9 mouse cellular contexts compared by ENCODE assay signal in the genomic region with DNA sequence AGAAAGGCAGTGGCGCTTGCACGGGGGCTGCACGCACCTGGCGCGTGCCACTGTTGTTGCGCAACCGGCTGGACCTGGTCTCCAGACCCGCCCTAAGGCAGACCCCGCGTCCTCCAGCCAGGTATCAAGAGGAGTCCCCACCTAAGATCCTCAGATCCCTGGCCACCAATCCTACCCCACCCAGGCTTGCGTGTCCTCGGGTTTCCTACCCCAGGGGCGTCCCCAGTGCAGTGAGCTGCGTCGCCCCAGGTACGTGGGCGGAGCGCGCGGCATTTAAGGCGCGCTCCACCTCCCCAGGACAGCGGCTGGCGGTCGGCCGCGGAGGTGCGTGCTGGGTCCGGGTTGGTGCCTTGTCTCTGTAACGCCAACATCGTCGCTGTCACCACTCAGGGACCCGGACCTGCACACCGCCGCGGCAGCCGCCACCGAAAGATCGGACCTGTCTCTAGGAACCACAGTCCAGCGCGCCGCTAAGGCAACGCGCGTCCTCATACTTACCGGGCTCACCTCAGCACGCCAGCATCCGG. TPM values are rescaled to one million over a fixed set of nuclear protein-coding genes. Genes with fewer than 3 reads are reported as not detected.
DNase-seq lines count a peak whose midpoint lies in the region; ATAC-seq lines count a peak whose summit lies in the region.
"Had no signal": no experiment of that assay in that cellular context is flagged by ENCODE, and none has a peak within 500 bp of the region (broad histone marks: within the 10 kb centered on the region; RNA-seq: fewer than 3 reads in every experiment).

A gene (plus strand): TSS at position 358 of the 527 bp plus-strand sequence.

- H3K4me3 ChIP-seq in lung, embryonic 16.5 days (ENCODE audit: low read length), result peak within 1 kb of the TSS; percentile 58
- H3K4me3 ChIP-seq in forebrain, embryonic 10.5 days, result peak within 1 kb of the TSS; percentile 50
- peak within 1 kb of the TSS; percentile 38 for H3K4me3 ChIP-seq in neural tube, embryonic 14.5 days (ENCODE audit: low read depth, low read length)
- H3K4me3 ChIP-seq: myocyte had no signal

- no peaks in the 10 kb centered on the region for H3K36me3 ChIP-seq in lung, embryonic 16.5 days (ENCODE audit: control insufficient read depth, insufficient read depth, low read length)
- no peaks in the 10 kb centered on the region for H3K36me3 ChIP-seq in forebrain, embryonic 10.5 days (replicated peaks)
- H3K36me3 ChIP-seq in neural tube, embryonic 14.5 days (ENCODE audit: control insufficient read depth, insufficient read depth, low read length), result no peaks in the 10 kb centered on the region

- no peak for DNase-seq in lung, adult 18-20 months
- DNase-seq in forebrain, embryonic 10.5 days (ENCODE audit: extremely low spot score, low spot score), result no peak
- DNase-seq in kidney, postnatal 14 days, result peak; percentile 12
- no peak for DNase-seq in layer of hippocampus, adult 18-20 months (ENCODE audit: low spot score in 2 of 2)
- DNase-seq in ovary, postnatal 10 days (ENCODE audit: low spot score), result no peak
- DNase-seq in cerebellum, adult 11 months, result no peak

- H3K9ac ChIP-seq in lung, embryonic 16.5 days (ENCODE audit: low read length), result peak within 1 kb of the TSS; percentile 65
- H3K9ac ChIP-seq in neural tube, embryonic 14.5 days (replicated peaks; ENCODE audit: low read depth, low read length), result peak within 1 kb of the TSS; percentile 41

- H3K4me1 ChIP-seq in lung, embryonic 16.5 days (replicated peaks; ENCODE audit: control insufficient read depth, insufficient read depth, low read length), result peaks cover 17% of the 10 kb centered on the region
- H3K4me1 ChIP-seq in forebrain, embryonic 10.5 days, result peaks cover 8% of the 10 kb centered on the region
- 0 out of 2 replicates have a peak, but pooled peaks cover 3% of the 10 kb centered on the region for H3K4me1 ChIP-seq in neural tube, embryonic 14.5 days (ENCODE audit: control insufficient read depth, insufficient read depth, low read length)

- H3K9me3 ChIP-seq in lung, embryonic 16.5 days (ENCODE audit: control insufficient read depth, low read length), result no peaks in the 10 kb centered on the region
- no peaks in the 10 kb centered on the region for H3K9me3 ChIP-seq in forebrain, embryonic 10.5 days
- no peaks in the 10 kb centered on the region for H3K9me3 ChIP-seq in neural tube, embryonic 14.5 days (ENCODE audit: control insufficient read depth, low read length)

- ATAC-seq in lung, embryonic 16.5 days (ENCODE audit: low read depth), result peak; percentile 29; the same call in 1 of the 2 replicates
- peak; percentile 66 for ATAC-seq in neural tube, embryonic 14.5 days (ENCODE audit: low read depth)

- H3K27me3 ChIP-seq in lung, embryonic 16.5 days (ENCODE audit: control insufficient read depth, insufficient read depth, low read depth, low read length), result peaks cover 8% of the 10 kb centered on the region
- H3K27me3 ChIP-seq in forebrain, embryonic 10.5 days (ENCODE audit: poor library complexity, severe bottlenecking), result peaks cover 70% of the 10 kb centered on the region
- H3K27me3 ChIP-seq in neural tube, embryonic 14.5 days (ENCODE audit: control insufficient read depth, insufficient read depth, low read length), result peaks cover 27% of the 10 kb centered on the region

- H3K4me2 ChIP-seq in lung, embryonic 16.5 days (ENCODE audit: low read depth, low read length), result peak within 1 kb of the TSS; percentile 86
- peak within 1 kb of the TSS; percentile 76 for H3K4me2 ChIP-seq in neural tube, embryonic 14.5 days (ENCODE audit: low read depth, low read length)

- WGBS in lung, embryonic 16.5 days, result 1% methylated on average over 48 of the region's 48 CpGs
- 1% methylated on average over 48 of the region's 48 CpGs for WGBS in forebrain, embryonic 10.5 days
- WGBS in neural tube, embryonic 14.5 days, result 2% methylated on average over 48 of the region's 48 CpGs

- H3K27ac ChIP-seq in lung, embryonic 16.5 days (ENCODE audit: low read length), result peak within 1 kb of the TSS; percentile 22
- no peak within 1 kb of the TSS for H3K27ac ChIP-seq in forebrain, embryonic 10.5 days
- H3K27ac ChIP-seq in neural tube, embryonic 14.5 days (ENCODE audit: low read depth, low read length), result no peak within 1 kb of the TSS

RNA-seq across cellular contexts. Expression of the gene that starts here (rescaled TPM):
- polyA plus RNA-seq in lung, embryonic 16.5 days (2015; fragmentation: Nextera tagmentation; extraction: Ambion mirVana), result 2.2 and 2.6 TPM in 2 replicates
- polyA plus RNA-seq in forebrain, embryonic 10.5 days (2016; fragmentation: Nextera tagmentation; extraction: Ambion mirVana), result 0.05 TPM in 1 of 2 replicates, not detected in the other
- 0.13 and 0.22 TPM in 2 replicates for polyA plus RNA-seq in neural tube, embryonic 14.5 days (2014; fragmentation: Nextera tagmentation; extraction: Ambion mirVana)
- total RNA-seq in layer of hippocampus, adult 18-20 months (2021), result under 1 TPM in 1 of 2 experiments, not detected in 1; 0.28 TPM
- polyA plus RNA-seq: myocyte had no signal

Comparison
In these comparisons a context has a peak if more than half of its experiments do, and no peak if none do; other contexts are left out.
1. Peak in ATAC-seq, H3K4me3 ChIP-seq, H3K9ac ChIP-seq and H3K4me2 ChIP-seq in neural tube, embryonic 14.5 days; RNA of the gene not detected or under 1 TPM.